Mouse (Mus musculus): ENCODE measurements around the gene Hps4.
"Not testable (repeated sequence)": the region's sequence is repeated elsewhere in the genome, so short reads cannot be mapped to it uniquely, and the experiment has no call there.

Gene Hps4

GRCm38 (mm10) chr5:112342463-112343204 is at the start of gene Hps4, which contains the start of gene Srrd:
Gene Hps4, plus strand, starts transcription at chr5:112343083.
Gene Srrd, minus strand, starts transcription at chr5:112343040.
- DNase-seq, result peak; percentile 87

- DNase-seq, result no peak
Observed at GRCm38 (mm10) chr5:112293800-112294199, 49.1 kb upstream of the Hps4 start.

- no peak for DNase-seq
Observed at GRCm38 (mm10) chr5:112294696-112295095, 48.2 kb upstream of the Hps4 start.

- DNase-seq, result no peak
Observed at GRCm38 (mm10) chr5:112295162-112295561, 47.7 kb upstream of the Hps4 start.

- DNase-seq, result no peak
Observed at GRCm38 (mm10) chr5:112295564-112295963, 47.3 kb upstream of the Hps4 start.

- no peak for DNase-seq
Observed at GRCm38 (mm10) chr5:112296404-112297181, 46.3 kb upstream of the Hps4 start.

- DNase-seq, result no peak
Observed at GRCm38 (mm10) chr5:112297257-112297656, 45.6 kb upstream of the Hps4 start.

GRCm38 (mm10) chr5:112298226-112298988 is 44.5 kb upstream of the Hps4 start:
- DNase-seq, result no peak

- DNase-seq, result no peak
Observed at GRCm38 (mm10) chr5:112299399-112299798, 43.5 kb upstream of the Hps4 start.

- DNase-seq, result no peak
Observed at GRCm38 (mm10) chr5:112300112-112300511, 42.8 kb upstream of the Hps4 start.

GRCm38 (mm10) chr5:112300721-112301308 is 42.1 kb upstream of the Hps4 start:
- no peak for DNase-seq

- no peak for DNase-seq
Observed at GRCm38 (mm10) chr5:112301694-112302093, 41.2 kb upstream of the Hps4 start.

GRCm38 (mm10) chr5:112302310-112302709 is 40.6 kb upstream of the Hps4 start:
- no peak for DNase-seq

GRCm38 (mm10) chr5:112305842-112306241 is 37.0 kb upstream of the Hps4 start:
- DNase-seq, result no peak

- no peak for DNase-seq
Observed at GRCm38 (mm10) chr5:112313222-112313885, 29.5 kb upstream of the Hps4 start.

- no peak for DNase-seq
Observed at GRCm38 (mm10) chr5:112316468-112316867, 26.4 kb upstream of the Hps4 start.

GRCm38 (mm10) chr5:112317328-112317727 is 25.6 kb upstream of the Hps4 start:
- DNase-seq, result no peak

- DNase-seq, result not testable (repeated sequence)
Observed at GRCm38 (mm10) chr5:112319343-112319742, 23.5 kb upstream of the Hps4 start.

- DNase-seq, result no peak
Observed at GRCm38 (mm10) chr5:112320379-112320778, 22.5 kb upstream of the Hps4 start.

- DNase-seq, result no peak
Observed at GRCm38 (mm10) chr5:112320936-112321335, 21.9 kb upstream of the Hps4 start.

- no peak for DNase-seq
Observed at GRCm38 (mm10) chr5:112321376-112321775, 21.5 kb upstream of the Hps4 start.

- DNase-seq, result no peak
Observed at GRCm38 (mm10) chr5:112323246-112323645, 19.6 kb upstream of the Hps4 start.

All from retina, postnatal 1 day (tissue).